Mouse (Mus musculus): Measurements from ENCODE around the gene Srpk2. TPM values are rescaled to one million over a fixed set of nuclear protein-coding genes. Genes with fewer than 3 reads are reported as not detected.

Gene Srpk2
- polyA plus RNA-seq, 1 experiment, result 66.9 TPM

GRCm38 (mm10) chr5:23500715-23501114 lies 183.7 kb downstream of the Srpk2 start:
- Histone ChIP-seq H3K4me3 (ENCODE audit: insufficient read depth, low read length) (no peak overlapping the region), H3K4me1 (ENCODE audit: control insufficient read depth, insufficient read depth, low read length) (no peaks in the 10 kb centered on the region; the same call in 1 of the 2 replicates), H3K27ac (ENCODE audit: insufficient read depth, low read length) (no peak overlapping the region)
- no peak for TF ChIP-seq POLR2A (IDR thresholded peaks at IDR 0.05; ENCODE audit: low read depth, low read length)
- no peak for TF ChIP-seq CTCF (IDR thresholded peaks at IDR 0.05; ENCODE audit: borderline replicate concordance, insufficient read depth, low read length)

- TF ChIP-seq CTCF (IDR thresholded peaks at IDR 0.05; ENCODE audit: borderline replicate concordance, insufficient read depth, low read length) (no peak), POLR2A (IDR thresholded peaks at IDR 0.05; ENCODE audit: low read depth, low read length) (no peak)
- Histone ChIP-seq H3K4me3 (ENCODE audit: insufficient read depth, low read length) (no peak overlapping the region), H3K27ac (ENCODE audit: insufficient read depth, low read length) (no peak overlapping the region), H3K4me1 (ENCODE audit: control insufficient read depth, insufficient read depth, low read length) (no peaks in the 10 kb centered on the region; the same call in 1 of the 2 replicates)
Observed at GRCm38 (mm10) chr5:23499257-23499656, 185.2 kb downstream of the Srpk2 start.

GRCm38 (mm10) chr5:23497920-23498319 lies 186.5 kb downstream of the Srpk2 start:
- TF ChIP-seq CTCF (IDR thresholded peaks at IDR 0.05; ENCODE audit: borderline replicate concordance, insufficient read depth, low read length) (no peak), POLR2A (IDR thresholded peaks at IDR 0.05; ENCODE audit: low read depth, low read length) (no peak)
- Histone ChIP-seq H3K4me1 (ENCODE audit: control insufficient read depth, insufficient read depth, low read length) (no peaks in the 10 kb centered on the region; the same call in 1 of the 2 replicates), H3K27ac (ENCODE audit: insufficient read depth, low read length) (no peak overlapping the region), H3K4me3 (ENCODE audit: insufficient read depth, low read length) (no peak overlapping the region)

- Histone ChIP-seq H3K4me3 (ENCODE audit: insufficient read depth, low read length) (no peak overlapping the region), H3K4me1 (ENCODE audit: control insufficient read depth, insufficient read depth, low read length) (no peaks in the 10 kb centered on the region; the same call in 1 of the 2 replicates), H3K27ac (ENCODE audit: insufficient read depth, low read length) (no peak overlapping the region)
- TF ChIP-seq CTCF (IDR thresholded peaks at IDR 0.05; ENCODE audit: borderline replicate concordance, insufficient read depth, low read length), result no peak
- TF ChIP-seq POLR2A (IDR thresholded peaks at IDR 0.05; ENCODE audit: low read depth, low read length), result no peak
Observed at GRCm38 (mm10) chr5:23496933-23497332, 187.5 kb downstream of the Srpk2 start.

- no peak overlapping the region for H3K27ac ChIP-seq (ENCODE audit: insufficient read depth, low read length)
- no peak overlapping the region for H3K4me3 ChIP-seq (ENCODE audit: insufficient read depth, low read length)
- H3K4me1 ChIP-seq (ENCODE audit: control insufficient read depth, insufficient read depth, low read length), result no peaks in the 10 kb centered on the region; the same call in 1 of the 2 replicates
- TF ChIP-seq CTCF (IDR thresholded peaks at IDR 0.05; ENCODE audit: borderline replicate concordance, insufficient read depth, low read length) (no peak), POLR2A (IDR thresholded peaks at IDR 0.05; ENCODE audit: low read depth, low read length) (no peak)
Observed at GRCm38 (mm10) chr5:23496396-23496795, 188.0 kb downstream of the Srpk2 start.

- H3K27ac ChIP-seq (ENCODE audit: insufficient read depth, low read length), result no peak overlapping the region
- H3K4me1 ChIP-seq (ENCODE audit: control insufficient read depth, insufficient read depth, low read length), result peaks cover 4% of the 10 kb centered on the region
- no peak overlapping the region for H3K4me3 ChIP-seq (ENCODE audit: insufficient read depth, low read length)
- peak; percentile 41; the same call in 1 of the 2 replicates for TF ChIP-seq CTCF (IDR thresholded peaks at IDR 0.05; ENCODE audit: borderline replicate concordance, insufficient read depth, low read length)
- no peak for TF ChIP-seq POLR2A (IDR thresholded peaks at IDR 0.05; ENCODE audit: low read depth, low read length)
Observed at GRCm38 (mm10) chr5:23490797-23491196, 193.6 kb downstream of the Srpk2 start.

GRCm38 (mm10) chr5:23489231-23489630 lies 195.2 kb downstream of the Srpk2 start:
- no peak overlapping the region for H3K4me3 ChIP-seq (ENCODE audit: insufficient read depth, low read length)
- peaks cover 4% of the 10 kb centered on the region for H3K4me1 ChIP-seq (ENCODE audit: control insufficient read depth, insufficient read depth, low read length)
- peak overlapping the region; percentile 61; the same call in 1 of the 2 replicates for H3K27ac ChIP-seq (ENCODE audit: insufficient read depth, low read length)
- no peak for TF ChIP-seq POLR2A (IDR thresholded peaks at IDR 0.05; ENCODE audit: low read depth, low read length)
- no peak for TF ChIP-seq CTCF (IDR thresholded peaks at IDR 0.05; ENCODE audit: borderline replicate concordance, insufficient read depth, low read length)

GRCm38 (mm10) chr5:23483811-23484210 lies 200.6 kb downstream of the Srpk2 start:
- Histone ChIP-seq H3K4me1 (ENCODE audit: control insufficient read depth, insufficient read depth, low read length) (no peaks in the 10 kb centered on the region), H3K4me3 (ENCODE audit: insufficient read depth, low read length) (no peak overlapping the region), H3K27ac (ENCODE audit: insufficient read depth, low read length) (no peak overlapping the region)
- TF ChIP-seq POLR2A (IDR thresholded peaks at IDR 0.05; ENCODE audit: low read depth, low read length) (no peak), CTCF (IDR thresholded peaks at IDR 0.05; ENCODE audit: borderline replicate concordance, insufficient read depth, low read length) (no peak)

- TF ChIP-seq CTCF (IDR thresholded peaks at IDR 0.05; ENCODE audit: borderline replicate concordance, insufficient read depth, low read length) (no peak), POLR2A (IDR thresholded peaks at IDR 0.05; ENCODE audit: low read depth, low read length) (no peak)
- H3K27ac ChIP-seq (ENCODE audit: insufficient read depth, low read length), result no peak overlapping the region
- no peak overlapping the region for H3K4me3 ChIP-seq (ENCODE audit: insufficient read depth, low read length)
- no peaks in the 10 kb centered on the region for H3K4me1 ChIP-seq (ENCODE audit: control insufficient read depth, insufficient read depth, low read length)
Observed at GRCm38 (mm10) chr5:23473098-23473873, 211.1 kb downstream of the Srpk2 start.

GRCm38 (mm10) chr5:23466546-23466945 lies 217.9 kb downstream of the Srpk2 start:
- no peak overlapping the region for H3K4me3 ChIP-seq (ENCODE audit: insufficient read depth, low read length)
- H3K27ac ChIP-seq (ENCODE audit: insufficient read depth, low read length), result no peak overlapping the region
- no peaks in the 10 kb centered on the region for H3K4me1 ChIP-seq (ENCODE audit: control insufficient read depth, insufficient read depth, low read length)
- TF ChIP-seq CTCF (IDR thresholded peaks at IDR 0.05; ENCODE audit: borderline replicate concordance, insufficient read depth, low read length), result no peak
- no peak for TF ChIP-seq POLR2A (IDR thresholded peaks at IDR 0.05; ENCODE audit: low read depth, low read length)

All from embryonic fibroblast, embryonic 13.5 days (primary cell).